Mouse (Mus musculus): ENCODE results near the gene Dtd1.
A peak's percentile ranks its signal among the peaks of the same experiment; 100 is the strongest.
"Not testable (repeated sequence)": the region's sequence is repeated elsewhere in the genome, so short reads cannot be mapped to it uniquely, and the experiment has no call there.

Gene Dtd1

DNA sequence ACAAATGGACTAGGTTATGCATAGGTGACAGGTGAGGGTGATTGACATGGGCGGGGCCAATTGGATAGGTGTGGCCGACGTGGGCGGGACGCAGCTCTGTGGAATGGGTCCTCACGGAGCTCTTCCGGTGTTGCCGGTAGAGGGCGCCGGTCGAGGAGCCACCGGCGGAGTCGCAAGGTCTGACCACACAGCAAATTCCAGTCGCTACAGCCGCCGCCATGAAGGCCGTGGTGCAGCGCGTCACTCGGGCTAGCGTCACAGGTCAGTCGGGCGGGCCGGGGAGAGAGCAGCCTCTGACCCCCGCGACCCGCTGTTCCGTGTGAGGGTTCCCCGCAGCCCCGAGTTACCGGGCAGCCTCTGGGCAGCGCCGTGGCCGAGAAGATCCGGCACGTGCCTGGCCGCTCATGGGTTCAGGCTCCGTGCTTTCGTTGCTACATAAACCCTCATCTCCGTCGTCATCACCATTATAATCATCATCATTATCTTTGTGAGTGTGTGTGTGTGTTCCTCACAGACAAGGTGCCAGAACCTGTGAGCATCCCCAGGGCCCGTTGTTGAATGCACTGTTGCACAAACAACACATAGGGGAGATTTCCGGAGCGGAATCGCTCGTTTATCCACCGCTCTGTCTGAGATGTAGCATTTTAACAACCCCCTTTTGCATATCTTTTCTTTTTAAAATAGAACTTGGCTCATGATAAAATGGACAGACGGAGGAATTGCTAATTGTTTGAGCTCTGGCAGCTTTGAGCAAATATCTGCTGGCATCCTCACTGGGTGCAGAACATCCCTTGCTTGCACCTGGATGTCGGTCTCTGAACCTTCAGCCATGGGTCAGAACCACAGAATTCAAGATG, at the start of gene Dtd1:
Dtd1 (plus strand) TSS at position 67 of the 857 bp plus-strand sequence.
- peak; percentile 77 to 88 for DNase-seq (ENCODE audit: low spot score in 2 of 2)

DNA sequence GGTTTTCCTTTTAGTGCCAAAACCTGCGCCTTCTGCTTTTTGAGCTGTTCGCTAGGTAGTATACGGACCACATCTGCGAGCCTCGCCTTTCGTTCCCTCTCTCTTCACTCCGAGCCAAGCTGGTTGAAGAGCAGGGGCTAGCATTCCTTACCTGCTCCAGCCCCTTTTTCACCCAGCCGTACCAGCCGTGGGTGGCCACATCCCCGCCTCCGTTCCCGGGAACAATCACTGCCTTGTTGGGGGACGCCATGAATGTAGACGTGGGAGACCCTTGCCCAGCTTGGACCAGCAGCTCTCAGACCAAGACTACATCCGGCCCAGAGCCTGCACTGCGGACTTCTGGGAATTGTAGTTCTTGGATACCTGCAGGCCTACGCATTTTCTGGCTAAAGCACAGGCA, 49.2 kb upstream of the Dtd1 start, which contains the start of gene Rbbp9:
Rbbp9 (minus strand) TSS at position 341 of the 400 bp plus-strand sequence.
- peak; percentile 42 to 73 for DNase-seq (ENCODE audit: low spot score in 2 of 2)

GRCm38 (mm10) chr2:144553905-144554304, 45.8 kb upstream of the Dtd1 start:
- no peak for DNase-seq (ENCODE audit: low spot score in 2 of 2)

GRCm38 (mm10) chr2:144555286-144555819, 44.3 kb upstream of the Dtd1 start:
- no peak for DNase-seq (ENCODE audit: low spot score in 2 of 2)

DNA sequence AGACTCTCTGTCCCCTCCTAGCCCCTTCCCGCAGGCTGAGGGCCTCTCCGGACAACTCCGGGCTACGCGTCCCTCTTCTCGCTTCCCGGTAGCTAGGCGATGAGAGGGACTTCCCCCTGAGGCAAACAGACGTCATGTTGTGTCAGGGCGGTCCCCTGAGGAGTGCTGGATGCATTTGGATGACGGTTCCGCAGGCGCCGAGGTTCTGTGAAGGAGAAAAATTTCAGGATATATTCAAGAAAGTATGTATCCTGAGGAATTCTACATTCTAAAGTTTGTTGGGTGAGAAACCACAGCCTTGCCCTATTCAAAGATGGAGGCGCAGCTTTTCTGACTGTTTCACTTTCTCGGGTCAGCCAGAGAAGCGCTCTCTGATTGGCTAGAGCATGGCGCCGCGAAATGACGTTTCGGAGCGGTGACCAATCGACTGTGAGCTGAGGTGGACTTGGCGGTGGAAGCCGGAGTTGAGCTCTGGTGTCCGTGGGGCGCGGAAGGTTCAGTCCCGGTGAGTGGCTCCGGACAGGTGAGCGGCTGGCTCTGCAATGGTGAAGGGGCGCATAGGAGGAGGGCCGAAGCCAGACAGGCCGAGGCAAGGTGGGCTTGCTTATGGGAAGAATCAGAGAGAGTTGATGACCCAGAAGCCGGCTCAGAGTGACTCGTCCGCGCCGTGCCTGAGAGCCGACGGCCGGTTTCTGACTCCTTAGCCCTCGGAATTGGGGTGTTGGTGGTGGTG, 43.7 kb upstream of the Dtd1 start, which contains the start of gene Sec23b:
Sec23b (plus strand) TSS at position 410 of the 733 bp plus-strand sequence.
- peak; percentile 90 to 98 for DNase-seq (ENCODE audit: low spot score in 2 of 2)

DNA sequence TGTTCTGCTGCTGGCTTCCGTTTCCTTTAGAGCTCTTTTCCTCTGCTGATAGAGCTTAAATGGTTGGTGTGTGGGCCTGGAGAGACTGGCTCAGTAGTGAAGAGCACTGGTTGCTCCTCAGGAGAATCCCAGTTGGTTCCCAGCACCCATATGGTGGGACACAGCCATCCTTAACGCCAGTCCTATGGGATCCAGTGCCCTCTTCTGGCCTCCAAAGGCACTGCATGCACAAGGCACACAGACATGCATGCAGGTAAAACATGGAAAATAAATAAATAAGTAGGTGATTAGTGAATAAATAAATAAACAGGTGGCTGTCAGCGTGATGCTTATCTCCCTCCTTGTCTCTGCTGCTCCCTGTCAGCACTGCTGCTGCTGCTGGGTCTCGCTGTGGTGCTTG, 11.0 kb upstream of the Dtd1 start:
- DNase-seq (ENCODE audit: low spot score in 2 of 2): no peak

DNA sequence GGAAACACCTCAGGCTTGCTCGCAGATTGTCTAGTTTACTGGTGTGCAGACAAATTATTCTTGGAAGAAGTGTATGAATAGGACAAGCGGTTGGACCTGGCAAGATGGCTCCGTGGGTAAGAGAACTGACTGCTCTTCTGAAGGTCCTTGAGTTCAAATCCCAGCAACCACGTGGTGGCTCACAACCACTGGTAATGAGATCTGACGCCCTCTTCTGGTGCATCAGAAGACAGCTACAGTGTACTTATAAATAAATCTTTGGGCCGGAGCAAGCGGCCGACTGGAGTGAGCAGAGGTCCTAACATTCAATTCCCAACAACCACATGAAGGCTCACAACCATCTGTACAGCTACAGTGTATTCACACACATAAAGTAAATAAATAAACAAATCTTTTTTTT, 6.7 kb upstream of the Dtd1 start:
- not testable (repeated sequence) for DNase-seq (ENCODE audit: low spot score in 2 of 2)

- peak; percentile 63 to 90 for DNase-seq (ENCODE audit: low spot score in 2 of 2)
Measured at GRCm38 (mm10) chr2:144593951-144594651, 5.6 kb upstream of the Dtd1 start, which contains the start of gene Smim26. Gene Smim26 (plus strand): TSS chr2:144594054.

GRCm38 (mm10) chr2:144598006-144598405, 1.7 kb upstream of the Dtd1 start:
- no peak for DNase-seq (ENCODE audit: low spot score in 2 of 2)

DNA sequence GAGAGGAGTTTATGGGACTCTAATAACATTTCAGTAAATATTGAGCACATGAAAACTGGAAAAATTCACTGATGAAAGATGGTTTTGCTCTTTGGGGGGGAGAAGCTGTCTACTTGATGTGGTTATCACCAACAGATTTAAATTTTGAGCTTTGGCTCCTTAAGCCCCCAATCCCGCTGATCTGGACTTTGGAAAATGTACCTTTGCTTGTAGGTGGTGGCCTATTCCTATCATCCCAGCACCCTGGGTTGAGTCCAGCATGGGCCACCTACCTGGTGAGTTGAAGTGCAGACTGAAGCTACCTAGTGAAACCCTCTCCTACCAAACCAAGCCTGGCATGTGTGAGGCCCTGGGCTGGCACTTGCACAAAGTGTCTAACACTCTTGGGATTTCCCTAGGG, 1.9 kb downstream of the Dtd1 start:
- DNase-seq (ENCODE audit: low spot score in 2 of 2): no peak

DNA sequence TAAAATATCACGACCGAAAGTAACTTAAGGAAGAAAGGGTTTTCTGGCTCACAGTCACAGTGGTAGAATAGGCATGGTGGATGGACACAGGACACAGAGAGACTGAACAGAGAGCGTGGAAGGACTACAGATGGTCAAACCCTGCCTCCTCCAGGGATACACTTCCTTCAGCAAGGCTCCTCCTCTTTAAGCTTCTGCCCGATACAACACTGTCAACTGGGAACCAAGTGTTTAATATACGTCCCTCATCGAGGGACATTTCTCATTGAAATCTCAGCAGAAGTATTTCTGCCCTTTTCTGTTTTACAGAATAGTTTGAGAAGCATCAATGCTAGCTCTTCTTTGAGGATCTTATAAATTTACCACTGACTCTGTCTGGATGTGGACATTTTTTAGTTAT, 14.3 kb downstream of the Dtd1 start:
- no peak for DNase-seq (ENCODE audit: low spot score in 2 of 2)

GRCm38 (mm10) chr2:144617074-144617874, 17.6 kb downstream of the Dtd1 start:
- DNase-seq (ENCODE audit: low spot score in 2 of 2): no peak

GRCm38 (mm10) chr2:144621491-144621890, 21.8 kb downstream of the Dtd1 start:
- DNase-seq (ENCODE audit: low spot score in 2 of 2): no peak

DNA sequence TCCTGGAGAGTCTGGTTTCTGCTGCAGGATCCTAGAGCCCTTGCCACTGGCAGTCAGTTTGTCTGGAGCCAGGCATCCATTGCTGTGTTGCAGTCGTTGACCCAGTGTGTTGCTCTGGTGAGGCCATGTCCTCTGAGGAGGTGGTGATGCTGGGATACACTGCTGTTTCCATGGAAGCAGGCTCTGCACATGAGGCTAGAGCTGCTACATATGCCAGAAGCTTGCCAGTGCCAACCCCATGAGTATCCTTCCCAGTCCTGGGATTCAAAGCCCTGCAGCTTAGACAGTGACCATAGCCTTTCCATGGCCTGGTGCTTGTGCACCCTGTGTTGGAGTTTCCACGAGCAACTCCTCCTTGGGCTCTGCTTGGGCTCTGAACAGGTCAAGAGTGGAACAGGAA, 33.9 kb downstream of the Dtd1 start:
- no peak for DNase-seq (ENCODE audit: low spot score in 2 of 2)

DNA sequence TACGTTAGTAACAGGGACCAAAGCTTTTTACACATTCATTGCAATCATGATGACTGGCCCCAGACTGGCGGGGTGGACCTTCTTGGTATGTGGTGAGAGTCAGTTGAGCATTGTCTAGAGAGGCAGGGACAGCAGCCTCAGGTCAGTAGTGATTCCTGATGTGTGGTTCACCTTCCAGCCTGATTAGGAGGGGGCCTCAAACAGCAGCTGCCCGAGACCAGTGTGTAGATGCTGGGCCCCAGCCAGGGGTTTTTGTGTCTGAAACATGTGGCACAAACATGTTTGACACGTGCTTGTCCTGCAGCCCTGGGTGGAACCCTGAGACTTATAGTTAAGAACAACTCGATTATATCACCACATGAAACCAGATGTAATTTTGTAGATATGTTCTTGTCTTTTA, 34.5 kb downstream of the Dtd1 start:
- DNase-seq (ENCODE audit: low spot score in 2 of 2): no peak

- no peak for DNase-seq (ENCODE audit: low spot score in 2 of 2)
Measured at GRCm38 (mm10) chr2:144634729-144635128, 35.0 kb downstream of the Dtd1 start.

DNA sequence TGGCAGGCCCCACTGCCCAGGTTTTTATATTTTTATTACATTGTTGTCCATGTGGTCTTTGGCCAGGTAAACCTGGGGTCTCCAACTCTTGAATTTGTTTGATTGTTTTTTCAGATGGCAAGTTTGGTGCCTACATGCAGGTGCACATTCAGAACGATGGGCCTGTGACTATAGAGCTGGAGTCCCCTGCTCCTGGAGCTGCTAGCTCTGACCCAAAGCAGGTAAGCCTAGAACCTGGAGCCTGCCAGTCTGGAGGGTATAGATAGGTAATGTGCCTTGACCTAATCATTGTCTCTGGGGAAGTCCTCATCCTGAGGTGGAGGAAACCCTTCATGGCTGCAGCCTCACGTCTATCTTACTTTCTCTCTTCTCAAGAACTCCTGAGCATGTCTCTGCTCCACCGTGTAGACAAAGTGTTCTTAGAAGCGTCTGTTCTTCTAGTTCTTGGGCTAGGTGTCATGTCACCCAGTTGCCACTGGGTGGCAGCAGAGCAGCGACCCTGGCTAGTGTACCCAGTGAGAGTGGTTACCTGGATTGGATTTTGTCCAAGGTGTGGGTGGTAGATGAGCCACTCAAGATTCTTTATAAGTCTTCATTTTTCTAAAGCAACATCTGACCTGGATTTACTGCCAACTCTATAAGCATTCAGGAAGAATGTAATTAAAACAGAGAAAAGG, 36.1 kb downstream of the Dtd1 start:
- DNase-seq (ENCODE audit: low spot score in 2 of 2): peak; percentile 35 to 76

DNA sequence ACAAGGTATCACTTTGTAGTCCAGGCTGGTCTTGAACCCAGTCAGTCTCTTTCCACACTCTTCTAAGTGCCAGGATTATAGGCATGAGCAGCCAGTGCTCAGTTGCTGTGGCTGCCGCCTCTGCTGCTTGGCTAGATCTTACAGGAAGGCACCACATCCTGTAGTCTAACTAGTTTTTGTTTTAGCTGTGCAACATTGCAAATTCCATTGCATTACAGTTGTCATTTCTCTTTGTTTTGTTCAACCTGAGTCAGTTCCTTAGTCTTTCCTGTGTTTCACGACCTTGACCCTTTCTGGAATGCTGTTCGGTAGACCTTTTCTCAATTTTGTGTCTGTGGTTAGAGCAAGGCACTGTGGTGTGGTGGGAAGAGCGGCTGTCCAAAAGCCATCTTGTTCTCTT, 37.5 kb downstream of the Dtd1 start:
- DNase-seq (ENCODE audit: low spot score in 2 of 2): no peak

DNA sequence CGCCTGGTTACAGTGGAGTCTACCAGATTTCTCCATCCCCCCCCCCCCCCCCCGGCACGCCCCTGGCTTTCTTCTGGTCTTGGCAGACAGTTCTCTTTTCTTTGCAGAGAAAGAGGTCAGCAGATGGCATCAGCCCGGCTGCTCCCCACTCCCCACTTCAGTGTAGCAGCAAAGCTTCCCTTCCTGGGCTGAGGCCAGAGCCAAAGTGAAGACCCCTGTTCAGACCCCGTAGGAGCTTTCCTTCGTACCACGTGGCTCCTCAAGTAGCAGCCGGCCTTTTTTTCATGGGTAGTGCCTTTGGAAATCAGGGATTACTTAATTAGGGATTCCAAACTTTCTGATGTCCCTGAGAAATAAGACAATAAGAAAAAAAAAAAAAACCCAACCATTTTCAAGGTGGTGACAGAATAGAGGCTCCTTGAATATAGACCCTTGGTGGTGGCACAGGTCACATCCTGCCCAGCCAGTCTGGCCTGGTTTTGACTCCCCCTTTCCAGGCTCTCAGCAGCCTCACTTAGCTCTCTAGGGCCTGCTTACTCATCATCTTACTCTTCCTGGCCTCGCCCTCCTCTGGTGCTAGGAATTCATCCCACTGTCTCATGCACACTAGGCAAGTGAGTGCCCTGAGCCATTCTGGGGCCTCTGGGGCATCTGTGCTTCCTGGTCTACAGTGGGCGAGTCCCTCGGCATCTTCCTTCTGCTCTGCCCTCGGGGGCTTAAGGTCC, 38.1 kb downstream of the Dtd1 start:
- no peak for DNase-seq (ENCODE audit: low spot score in 2 of 2)

DNA sequence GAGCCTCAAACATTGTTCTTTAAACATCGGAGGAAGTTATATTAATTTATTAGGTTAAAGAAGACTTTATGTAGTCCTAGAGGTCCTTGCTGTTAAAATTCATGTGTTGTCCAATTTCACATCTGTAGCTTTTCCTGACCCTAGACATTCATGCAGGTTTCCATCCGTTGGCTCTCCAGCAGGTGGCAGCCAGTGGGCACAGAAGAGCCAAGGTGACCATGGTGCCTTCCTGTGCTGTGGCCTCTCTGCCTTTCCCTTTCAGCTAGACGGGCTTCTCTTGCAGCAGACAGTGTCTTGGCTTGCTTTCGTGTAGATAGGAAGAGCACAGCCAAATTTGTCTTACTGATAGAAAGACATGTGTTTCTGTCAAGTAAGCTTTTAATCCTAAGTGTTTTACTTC, 39.0 kb downstream of the Dtd1 start:
- DNase-seq (ENCODE audit: low spot score in 2 of 2): no peak

Data from left cerebral cortex, adult 9 months (tissue).